Mouse (Mus musculus): ENCODE data around the gene Arhgef12. TPM values are rescaled to one million over a fixed set of nuclear protein-coding genes. Genes with fewer than 3 reads are reported as not detected.
"Not testable (repeated sequence)": the region's sequence is repeated elsewhere in the genome, so short reads cannot be mapped to it uniquely, and the experiment has no call there.

Arhgef12 gene
- polyA plus RNA-seq, 1 experiment = 48.0 TPM

DNA sequence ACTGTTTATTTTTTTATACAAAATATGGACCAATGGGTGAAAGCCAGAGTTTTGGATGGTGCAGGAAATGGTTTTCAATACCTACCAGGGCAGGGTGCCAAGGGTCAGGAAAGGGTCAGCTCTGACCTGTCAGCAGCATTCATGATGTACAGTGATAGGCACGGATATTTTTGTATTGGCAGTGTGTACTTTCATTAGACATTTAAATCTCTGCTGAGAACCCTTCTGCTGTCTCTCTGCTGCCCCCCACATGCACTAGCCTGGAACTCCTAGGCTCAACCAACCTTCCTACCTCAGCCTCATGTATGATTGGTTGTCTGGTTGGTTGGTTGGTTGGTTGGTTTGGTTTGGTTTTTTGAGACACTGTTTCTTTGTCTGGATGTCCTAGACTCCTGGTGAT, 15.3 kb upstream of the Arhgef12 start:
- peak; percentile 29 for DNase-seq
- Histone ChIP-seq H3K27ac (ENCODE audit: insufficient read depth, low read depth, low read length) (no peak overlapping the region), H3K4me1 (ENCODE audit: control insufficient read depth, insufficient read depth, low read length) (no peaks in the 10 kb centered on the region), H3K27me3 (replicated peaks; ENCODE audit: control insufficient read depth, insufficient read depth, low read length) (no peaks in the 10 kb centered on the region), H3K36me3 (ENCODE audit: control insufficient read depth, insufficient read depth, low read length) (no peaks in the 10 kb centered on the region), H3K4me3 (ENCODE audit: insufficient read depth, low read depth, low read length) (no peak overlapping the region)
- TF ChIP-seq POLR2A (IDR thresholded peaks at IDR 0.05; ENCODE audit: low read depth, low read length) = no peak
- TF ChIP-seq CTCF (conservative IDR thresholded peaks at IDR 0.05; ENCODE audit: insufficient read depth, insufficient read length, low read depth, low read length) = peak; percentile 53
- 6% methylated on average over 1 of the region's 1 CpGs for WGBS

DNA sequence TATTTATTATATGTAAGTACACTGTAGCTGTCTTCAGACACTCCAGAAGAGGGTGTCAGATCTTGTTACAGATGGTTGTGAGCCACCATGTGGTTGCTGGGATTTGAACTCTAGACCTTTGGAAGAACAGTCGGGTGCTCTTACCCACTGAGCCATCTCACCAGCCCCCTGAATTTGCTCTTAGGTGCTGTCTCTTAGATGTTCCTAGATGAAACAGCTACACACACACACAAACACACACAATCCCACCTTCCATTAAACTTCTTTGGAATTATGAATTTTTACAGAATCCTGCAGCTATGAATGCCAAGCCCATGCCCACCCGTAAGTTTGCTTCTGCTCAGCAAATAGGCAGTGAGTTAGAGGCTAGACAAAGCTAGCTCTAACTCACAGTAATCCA, 14.9 kb upstream of the Arhgef12 start:
- not testable (repeated sequence) for H3K27me3 ChIP-seq (replicated peaks; ENCODE audit: control insufficient read depth, insufficient read depth, low read length); H3K36me3 ChIP-seq (ENCODE audit: control insufficient read depth, insufficient read depth, low read length); H3K27ac ChIP-seq (ENCODE audit: insufficient read depth, low read depth, low read length); DNase-seq; H3K4me3 ChIP-seq (ENCODE audit: insufficient read depth, low read depth, low read length); H3K4me1 ChIP-seq (ENCODE audit: control insufficient read depth, insufficient read depth, low read length)
- 79% methylated on average over 2 of the region's 2 CpGs for WGBS

DNA sequence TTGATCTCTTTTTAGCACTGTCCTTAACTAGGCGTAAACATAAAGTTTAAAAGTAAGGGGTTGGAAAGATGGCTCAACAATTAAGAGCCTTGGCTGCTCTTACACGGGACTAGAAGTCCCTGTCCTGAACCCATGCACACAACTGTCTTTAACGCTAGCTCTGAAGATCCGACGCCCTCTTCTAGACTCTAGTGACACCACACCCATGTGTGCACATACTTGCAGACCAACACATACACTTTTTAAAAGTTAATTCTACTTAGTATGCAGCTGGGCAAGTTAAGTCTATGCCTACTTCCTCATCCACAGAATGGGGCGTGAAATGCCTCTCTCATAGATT, 9.9 kb upstream of the Arhgef12 start:
- Histone ChIP-seq H3K27ac (ENCODE audit: insufficient read depth, low read depth, low read length) (peak overlapping the region; percentile 65), H3K4me3 (ENCODE audit: insufficient read depth, low read depth, low read length) (no peak overlapping the region), H3K27me3 (replicated peaks; ENCODE audit: control insufficient read depth, insufficient read depth, low read length) (no peaks in the 10 kb centered on the region), H3K4me1 (ENCODE audit: control insufficient read depth, insufficient read depth, low read length) (peaks cover 5% of the 10 kb centered on the region; the same call in 1 of the 2 replicates), H3K36me3 (ENCODE audit: control insufficient read depth, insufficient read depth, low read length) (no peaks in the 10 kb centered on the region)
- DNase-seq = no peak
- WGBS = 72% methylated on average over 6 of the region's 6 CpGs
- TF ChIP-seq CTCF (conservative IDR thresholded peaks at IDR 0.05; ENCODE audit: insufficient read depth, insufficient read length, low read depth, low read length) = no peak
- no peak for TF ChIP-seq POLR2A (IDR thresholded peaks at IDR 0.05; ENCODE audit: low read depth, low read length)

DNA sequence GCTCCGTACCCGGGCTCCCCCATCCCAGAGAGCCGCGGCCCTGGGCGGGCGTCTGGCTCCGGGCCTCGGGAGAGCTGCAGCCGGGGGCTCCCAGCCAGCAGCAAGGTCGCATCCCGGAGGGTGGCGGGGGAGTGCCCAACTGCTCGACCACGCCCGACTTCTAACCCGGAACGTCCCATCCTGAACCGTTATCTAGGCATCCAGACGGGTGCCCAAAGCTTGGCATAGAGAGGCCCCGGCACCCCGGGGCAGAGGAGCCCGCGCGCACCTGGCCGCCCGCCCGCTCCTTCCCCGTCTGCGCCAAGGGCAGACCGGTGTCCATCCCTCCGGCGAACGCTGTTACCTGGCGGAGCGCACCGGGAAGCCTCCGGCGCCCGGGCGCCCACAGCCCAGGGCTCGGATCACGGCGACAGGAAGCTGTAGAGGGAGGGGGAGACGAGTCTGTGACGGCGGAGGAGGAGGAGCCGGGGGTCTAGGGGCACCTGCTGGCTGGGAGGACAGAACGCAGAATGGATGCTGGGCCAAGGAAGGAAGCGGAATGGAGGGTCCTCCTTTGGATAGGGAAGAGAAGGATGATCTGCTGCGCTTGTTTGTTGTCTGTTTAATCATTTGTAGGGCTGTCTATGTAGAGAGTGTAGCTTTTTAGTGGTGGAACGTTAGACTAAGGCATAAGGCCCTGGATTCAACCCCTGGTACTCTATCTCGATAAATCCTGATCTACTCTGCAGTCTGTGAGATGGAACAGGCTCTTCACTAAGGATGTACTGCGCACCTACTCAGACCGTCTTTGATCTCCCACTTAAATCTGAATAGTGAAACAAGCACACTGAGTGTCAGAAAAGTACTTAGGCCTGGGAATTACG, 9.3 kb upstream of the Arhgef12 start, which contains the start of gene Tmem136:
Gene Tmem136 (minus strand): TSS at position 437 of the 863 bp plus-strand sequence.
- Histone ChIP-seq H3K4me1 (ENCODE audit: control insufficient read depth, insufficient read depth, low read length) (peaks cover 5% of the 10 kb centered on the region; the same call in 1 of the 2 replicates), H3K27me3 (replicated peaks; ENCODE audit: control insufficient read depth, insufficient read depth, low read length) (no peaks in the 10 kb centered on the region), H3K36me3 (ENCODE audit: control insufficient read depth, insufficient read depth, low read length) (no peaks in the 10 kb centered on the region), H3K4me3 (ENCODE audit: insufficient read depth, low read depth, low read length) (peak within 1 kb of the TSS; percentile 51), H3K27ac (ENCODE audit: insufficient read depth, low read depth, low read length) (peak within 1 kb of the TSS; percentile 65)
- 6% methylated on average over 55 of the region's 55 CpGs for WGBS
- TF ChIP-seq CTCF (conservative IDR thresholded peaks at IDR 0.05; ENCODE audit: insufficient read depth, insufficient read length, low read depth, low read length) (no peak), POLR2A (IDR thresholded peaks at IDR 0.05; ENCODE audit: low read depth, low read length) (no peak)
- DNase-seq = peak; percentile 62

- peak overlapping the region; percentile 65 for H3K27ac ChIP-seq (ENCODE audit: insufficient read depth, low read depth, low read length)
- H3K27me3 ChIP-seq (replicated peaks; ENCODE audit: control insufficient read depth, insufficient read depth, low read length) = no peaks in the 10 kb centered on the region
- H3K36me3 ChIP-seq (ENCODE audit: control insufficient read depth, insufficient read depth, low read length) = no peaks in the 10 kb centered on the region
- TF ChIP-seq POLR2A (IDR thresholded peaks at IDR 0.05; ENCODE audit: low read depth, low read length) (no peak), CTCF (conservative IDR thresholded peaks at IDR 0.05; ENCODE audit: insufficient read depth, insufficient read length, low read depth, low read length) (no peak)
- WGBS = 16% methylated on average over 12 of the region's 12 CpGs
- peak overlapping the region; percentile 51 for H3K4me3 ChIP-seq (ENCODE audit: insufficient read depth, low read depth, low read length)
- peak; percentile 92 for DNase-seq
- peaks cover 5% of the 10 kb centered on the region; the same call in 1 of the 2 replicates for H3K4me1 ChIP-seq (ENCODE audit: control insufficient read depth, insufficient read depth, low read length)
These were observed 8.5 kb upstream of the Arhgef12 start for GRCm38 (mm10) chr9:43115431-43116133.

- peaks cover 10% of the 10 kb centered on the region; the same call in 1 of the 2 replicates for H3K4me1 ChIP-seq (ENCODE audit: control insufficient read depth, insufficient read depth, low read length)
- WGBS = 41% methylated on average over 4 of the region's 4 CpGs
- peak overlapping the region; percentile 75; the same call in 1 of the 2 replicates for H3K27ac ChIP-seq (ENCODE audit: insufficient read depth, low read depth, low read length)
- peak; percentile 77 for DNase-seq
- no peaks in the 10 kb centered on the region for H3K36me3 ChIP-seq (ENCODE audit: control insufficient read depth, insufficient read depth, low read length)
- no peak overlapping the region for H3K4me3 ChIP-seq (ENCODE audit: insufficient read depth, low read depth, low read length)
- TF ChIP-seq CTCF (conservative IDR thresholded peaks at IDR 0.05; ENCODE audit: insufficient read depth, insufficient read length, low read depth, low read length) (no peak), POLR2A (IDR thresholded peaks at IDR 0.05; ENCODE audit: low read depth, low read length) (no peak)
- no peaks in the 10 kb centered on the region for H3K27me3 ChIP-seq (replicated peaks; ENCODE audit: control insufficient read depth, insufficient read depth, low read length)
These were observed 7.8 kb upstream of the Arhgef12 start for GRCm38 (mm10) chr9:43114833-43115232.

Data from kidney, adult 2 months (tissue).